Mouse (Mus musculus) cortical plate, adult 2 months (tissue): ENCODE results near the gene Fam83e. TPM values are rescaled to one million over a fixed set of nuclear protein-coding genes. Genes with fewer than 3 reads are reported as not detected.

Source experiments
- H3K27ac ChIP-seq: fragments of 200-500 bp; 2 replicates; pipeline ENCODE4 v1.5.1; 2012; ENCODE audit warnings: low read length, control low read depth, inconsistent platforms; ENCODE audit not compliant: insufficient read depth
- H3K4me1 ChIP-seq: fragments of 200-500 bp; 2 replicates; pipeline ENCODE4 v1.6.1; 2011; ENCODE audit warnings: low read length; ENCODE audit not compliant: control insufficient read depth, insufficient read depth
- H3K4me3 ChIP-seq: fragments of 200-500 bp; 2 replicates; pipeline ENCODE4 v1.5.1; 2011; ENCODE audit warnings: mild to moderate bottlenecking, low read length, control low read depth; ENCODE audit not compliant: insufficient read depth
- CTCF ChIP-seq: fragments of 200-500 bp; IDR thresholded peaks from 2 replicates; pipeline ENCODE4 v1.5.1; 2011; ENCODE audit warnings: mild to moderate bottlenecking, control low read depth, low read length; ENCODE audit not compliant: insufficient read depth; ENCODE audit errors: extremely low read depth
- POLR2A ChIP-seq: fragments of 200-500 bp; IDR thresholded peaks from 2 replicates; pipeline ENCODE4 v1.6.1; 2011; ENCODE audit warnings: mild to moderate bottlenecking, low read length, control low read depth; ENCODE audit not compliant: insufficient read depth; ENCODE audit errors: extremely low read depth
- polyA plus RNA-seq: library from polyadenylated mRNA; depleted of rRNA; stranded (reverse); fragments of >200 nt; gene quantifications from 2 replicates; pipeline ENCODE4 v1.2.3, GENCODE M21; 2012

Gene Fam83e
- polyA plus RNA-seq, 1 experiment = 0.19 TPM

- no peak for TF ChIP-seq CTCF
- TF ChIP-seq POLR2A = no peak
- Histone ChIP-seq H3K4me1 (no peaks in the 10 kb centered on the region), H3K4me3 (peak overlapping the region; percentile 84), H3K27ac (no peak overlapping the region)
Observed at GRCm38 (mm10) chr7:45701607-45702006, 19.4 kb upstream of the Fam83e start.

GRCm38 (mm10) chr7:45702316-45702715, 18.7 kb upstream of the Fam83e start:
- H3K4me1 ChIP-seq = no peaks in the 10 kb centered on the region
- no peak overlapping the region for H3K4me3 ChIP-seq
- no peak overlapping the region for H3K27ac ChIP-seq
- TF ChIP-seq POLR2A (no peak), CTCF (no peak)

GRCm38 (mm10) chr7:45702809-45703520, 18.0 kb upstream of the Fam83e start:
- no peaks in the 10 kb centered on the region for H3K4me1 ChIP-seq
- no peak for TF ChIP-seq POLR2A
- TF ChIP-seq CTCF = no peak
- H3K4me3 ChIP-seq = no peak overlapping the region
- H3K27ac ChIP-seq = no peak overlapping the region

- peaks cover 6% of the 10 kb centered on the region; the same call in 1 of the 2 replicates for H3K4me1 ChIP-seq
Observed at GRCm38 (mm10) chr7:45703521-45704033, 17.4 kb upstream of the Fam83e start.

GRCm38 (mm10) chr7:45704046-45704559, 16.9 kb upstream of the Fam83e start:
- peak overlapping the region; percentile 45 for H3K4me3 ChIP-seq
- TF ChIP-seq CTCF = no peak
- TF ChIP-seq POLR2A = peak; percentile 88
- peaks cover 9% of the 10 kb centered on the region; the same call in 1 of the 2 replicates for H3K4me1 ChIP-seq
- peak overlapping the region; percentile 87 for H3K27ac ChIP-seq

More at GRCm38 (mm10) chr7:45703521-45704033, 17.4 kb upstream of the Fam83e start:
- Histone ChIP-seq H3K4me3 (peak overlapping the region; percentile 45), H3K27ac (peak overlapping the region; percentile 87)
- TF ChIP-seq CTCF (no peak), POLR2A (no peak; the same call in 1 of the 2 replicates)

- H3K4me1 ChIP-seq = peaks cover 11% of the 10 kb centered on the region
- H3K4me3 ChIP-seq = peak within 1 kb of the TSS; percentile 97
- TF ChIP-seq POLR2A (peak; percentile 66), CTCF (no peak)
- peak within 1 kb of the TSS; percentile 100 for H3K27ac ChIP-seq
Observed at GRCm38 (mm10) chr7:45704730-45705442, 16.1 kb upstream of the Fam83e start, which contains the start of gene Dbp. Dbp (plus strand) TSS chr7:45705088.

GRCm38 (mm10) chr7:45705443-45705864, 15.6 kb upstream of the Fam83e start:
- peaks cover 11% of the 10 kb centered on the region for H3K4me1 ChIP-seq
- peak overlapping the region; percentile 97 for H3K4me3 ChIP-seq
- H3K27ac ChIP-seq = peak overlapping the region; percentile 100
- TF ChIP-seq CTCF = no peak
- TF ChIP-seq POLR2A = no peak

- Histone ChIP-seq H3K27ac (peak overlapping the region; percentile 100), H3K4me1 (peaks cover 11% of the 10 kb centered on the region), H3K4me3 (peak overlapping the region; percentile 97)
- peak; percentile 59; the same call in 1 of the 2 replicates for TF ChIP-seq POLR2A
- TF ChIP-seq CTCF = no peak
Observed at GRCm38 (mm10) chr7:45705873-45706281, 15.1 kb upstream of the Fam83e start.

- peak overlapping the region; percentile 100 for H3K27ac ChIP-seq
- H3K4me3 ChIP-seq = peak overlapping the region; percentile 97
- TF ChIP-seq POLR2A = peak; percentile 46; the same call in 1 of the 2 replicates
- TF ChIP-seq CTCF = no peak
- peaks cover 11% of the 10 kb centered on the region for H3K4me1 ChIP-seq
Observed at GRCm38 (mm10) chr7:45706721-45707241, 14.2 kb upstream of the Fam83e start.
